Mouse (Mus musculus): ENCODE measurements around the gene Casq1. TPM values are rescaled to one million over a fixed set of nuclear protein-coding genes. Genes with fewer than 3 reads are reported as not detected.

The Casq1 gene
- polyA plus RNA-seq, 1 experiment from 2014 or later, result 1.6 TPM

DNA sequence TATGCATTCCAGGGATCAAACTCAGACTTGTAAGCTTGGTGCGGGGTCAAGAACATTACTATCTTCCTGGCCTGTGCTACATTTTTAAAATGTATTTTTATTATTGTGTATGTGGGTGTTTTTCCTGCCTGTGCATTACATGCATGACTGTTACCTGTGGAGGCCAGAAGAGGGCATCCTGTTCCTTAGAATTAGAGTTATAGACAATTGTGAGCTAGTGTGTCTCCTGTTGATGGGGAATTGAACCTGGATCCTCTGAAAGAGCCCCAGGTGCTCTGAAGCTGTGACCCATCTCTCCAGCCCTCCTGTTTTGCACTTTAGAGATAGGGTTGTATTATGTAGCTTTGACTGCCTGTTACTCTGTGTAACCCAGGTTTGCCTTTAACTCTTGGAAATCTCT lies 57.7 kb downstream of the Casq1 start:
- no peaks in the 10 kb centered on the region for H3K9me3 ChIP-seq (replicated peaks)
- no peak overlapping the region for H3K4me3 ChIP-seq
- H3K4me1 ChIP-seq, result no peaks in the 10 kb centered on the region
- no peak overlapping the region for H3K27ac ChIP-seq
- WGBS, result 96% methylated on average over 1 of the region's 1 CpGs
- H3K27me3 ChIP-seq (ENCODE audit: low read depth, poor library complexity, severe bottlenecking), result no peaks in the 10 kb centered on the region
- peaks cover 49% of the 10 kb centered on the region for H3K36me3 ChIP-seq
- DNase-seq (ENCODE audit: low spot score), result no peak

DNA sequence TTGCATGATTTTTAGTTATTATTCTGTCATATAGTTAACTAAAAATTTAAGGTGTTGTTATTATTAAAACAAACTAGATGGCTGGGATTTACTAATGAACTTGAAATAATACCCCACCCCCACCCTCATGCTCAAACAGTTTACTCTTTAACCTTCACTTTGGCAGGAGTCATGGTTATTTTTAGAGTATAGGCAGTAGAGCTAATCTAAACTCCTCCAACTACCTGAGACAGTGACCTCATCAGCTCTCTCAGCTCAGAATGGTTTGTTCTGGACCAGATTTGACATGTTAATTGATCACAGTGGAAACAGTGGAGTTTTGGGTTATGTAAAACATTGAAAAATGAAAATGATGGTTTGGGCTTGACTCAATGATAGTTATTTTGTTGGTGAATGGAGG lies 59.2 kb downstream of the Casq1 start:
- Histone ChIP-seq H3K36me3 (peaks cover 49% of the 10 kb centered on the region), H3K4me3 (no peak overlapping the region), H3K4me1 (no peaks in the 10 kb centered on the region), H3K27ac (no peak overlapping the region), H3K27me3 (ENCODE audit: low read depth, poor library complexity, severe bottlenecking) (no peaks in the 10 kb centered on the region), H3K9me3 (replicated peaks) (no peaks in the 10 kb centered on the region)
- DNase-seq (ENCODE audit: low spot score), result no peak

DNA sequence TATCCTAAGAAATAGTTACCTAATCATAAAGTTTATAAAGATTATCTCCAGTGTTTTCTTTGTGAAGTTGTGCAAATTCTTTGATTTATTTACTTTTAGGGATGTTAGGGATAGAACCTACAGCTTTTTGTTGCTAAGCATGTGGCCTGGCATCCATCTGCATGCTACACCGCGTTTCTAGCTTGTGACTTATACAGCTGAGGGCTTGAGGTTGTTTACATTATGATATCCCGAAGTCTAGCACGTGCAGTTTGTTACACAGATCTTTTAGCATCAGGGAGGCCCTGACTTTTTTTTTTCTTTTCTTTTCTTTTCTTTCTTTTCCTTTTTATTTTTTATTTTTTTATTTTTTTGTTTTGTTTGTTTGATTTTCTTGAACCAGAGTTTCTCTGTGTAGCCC lies 59.7 kb downstream of the Casq1 start:
- Histone ChIP-seq H3K36me3 (peaks cover 49% of the 10 kb centered on the region), H3K27me3 (ENCODE audit: low read depth, poor library complexity, severe bottlenecking) (no peaks in the 10 kb centered on the region), H3K4me3 (no peak overlapping the region), H3K9me3 (replicated peaks) (no peaks in the 10 kb centered on the region), H3K27ac (no peak overlapping the region), H3K4me1 (no peaks in the 10 kb centered on the region)
- no peak for DNase-seq (ENCODE audit: low spot score)
- 89% methylated on average over 4 of the region's 4 CpGs for WGBS

Other genes with a start within 250 kb of the Casq1 start
- 28.3 and 29.9 TPM in 2 replicates for gene Vangl2, start 191.4 kb downstream of the Casq1 start, polyA plus RNA-seq (2016; fragmentation: Nextera tagmentation; extraction: Ambion mirVana)
- not detected in 2 replicates for gene Nhlh1, start 162.3 kb downstream of the Casq1 start, polyA plus RNA-seq (2016; fragmentation: Nextera tagmentation; extraction: Ambion mirVana)
- gene Copa, start 137.3 kb downstream of the Casq1 start, polyA plus RNA-seq (2016; fragmentation: Nextera tagmentation; extraction: Ambion mirVana), result 155 and 201 TPM in 2 replicates
- gene Ncstn, start 137.1 kb downstream of the Casq1 start, polyA plus RNA-seq (2016; fragmentation: Nextera tagmentation; extraction: Ambion mirVana), result 83.4 and 95.9 TPM in 2 replicates
- 195 and 206 TPM in 2 replicates for gene Pex19, start 93.1 kb downstream of the Casq1 start, polyA plus RNA-seq (2016; fragmentation: Nextera tagmentation; extraction: Ambion mirVana)
- 125 and 156 TPM in 2 replicates for gene Dcaf8, start 71.8 kb downstream of the Casq1 start, polyA plus RNA-seq (2016; fragmentation: Nextera tagmentation; extraction: Ambion mirVana)
- gene Pea15a, start 13.1 kb downstream of the Casq1 start, polyA plus RNA-seq (2016; fragmentation: Nextera tagmentation; extraction: Ambion mirVana), result 68.0 and 88.4 TPM in 2 replicates
- not detected in 2 replicates for gene Atp1a4, start 38.5 kb upstream of the Casq1 start, polyA plus RNA-seq (2016; fragmentation: Nextera tagmentation; extraction: Ambion mirVana)
- 30.0 and 40.8 TPM in 2 replicates for gene Igsf8, start 41.8 kb upstream of the Casq1 start, polyA plus RNA-seq (2016; fragmentation: Nextera tagmentation; extraction: Ambion mirVana)
- gene Atp1a2, start 78.2 kb upstream of the Casq1 start, polyA plus RNA-seq (2016; fragmentation: Nextera tagmentation; extraction: Ambion mirVana), result 0.62 and 3.2 TPM in 2 replicates
- 0.10 TPM in 1 of 2 replicates, not detected in the other for gene Kcnj9, start 109.5 kb upstream of the Casq1 start, polyA plus RNA-seq (2016; fragmentation: Nextera tagmentation; extraction: Ambion mirVana)
- gene Kcnj10, start 121.3 kb upstream of the Casq1 start, polyA plus RNA-seq (2016; fragmentation: Nextera tagmentation; extraction: Ambion mirVana), result 0.05 TPM in 2 replicates
- gene Pigm, start 156.7 kb upstream of the Casq1 start, polyA plus RNA-seq (2016; fragmentation: Nextera tagmentation; extraction: Ambion mirVana), result 9.9 and 10.5 TPM in 2 replicates